Mouse (Mus musculus): Measurements from ENCODE around the gene Ubtd1.

- TF ChIP-seq CTCF (IDR thresholded peaks at IDR 0.05) (no peak), EP300 (IDR thresholded peaks at IDR 0.05) (no peak)
These were observed 52.0 kb downstream of the Ubtd1 start for GRCm38 (mm10) chr19:42033611-42034010.
